Mouse (Mus musculus): ENCODE results near the gene Spesp1. TPM values are rescaled to one million over a fixed set of nuclear protein-coding genes. Genes with fewer than 3 reads are reported as not detected.

Gene Spesp1
- total RNA-seq (2021): not detected
- long read RNA-seq, experiment 1: 0 reads
- long read RNA-seq, experiment 2: 0 reads

- no peak for DNase-seq
- intact Hi-C loops (cut with DNase I): no loop called here
Measured at GRCm38 (mm10) chr9:62281991-62282390, at the start of gene Spesp1. Gene Spesp1, minus strand, starts transcription at chr9:62282208.

GRCm38 (mm10) chr9:62325965-62326364 lies 44.0 kb upstream of the Spesp1 start:
- DNase-seq: no peak
- intact Hi-C loops (cut with DNase I): no loop called here

GRCm38 (mm10) chr9:62323816-62324215 lies 41.8 kb upstream of the Spesp1 start:
- no peak for DNase-seq
- intact Hi-C loops (cut with DNase I): no loop called here

- no peak for DNase-seq
- intact Hi-C loops (cut with DNase I): no loop called here
Measured at GRCm38 (mm10) chr9:62318729-62319128, 36.7 kb upstream of the Spesp1 start.

GRCm38 (mm10) chr9:62315556-62315955 lies 33.5 kb upstream of the Spesp1 start:
- intact Hi-C loops (cut with DNase I): no loop called here
- no peak for DNase-seq

GRCm38 (mm10) chr9:62296891-62297290 lies 14.9 kb upstream of the Spesp1 start:
- intact Hi-C loops (cut with DNase I): loop anchor here (2.0 kb wide), 1 partner anchor 76 kb away; no protein-coding TSS in a partner anchor
- no peak for DNase-seq

GRCm38 (mm10) chr9:62295006-62295698 lies 13.1 kb upstream of the Spesp1 start:
- intact Hi-C loops (cut with DNase I): loop anchor here (2.0 kb wide), 3 partner anchors 46 to 176 kb away; partner anchors contain the start of gene Anp32a
- peak; percentile 79 to 86 for DNase-seq

GRCm38 (mm10) chr9:62287633-62288025 lies 5.6 kb upstream of the Spesp1 start:
- DNase-seq: peak in 1 of 2 experiments; percentile 18
- intact Hi-C loops (cut with DNase I): loop anchor here (1.0 to 5.0 kb wide), 3 partner anchors 181 to 490 kb away; no protein-coding TSS in a partner anchor

GRCm38 (mm10) chr9:62286967-62287632 lies 5.1 kb upstream of the Spesp1 start:
- DNase-seq: peak; percentile 76 to 87
- intact Hi-C loops (cut with DNase I): loop anchor here (1.0 to 5.0 kb wide), 2 partner anchors 269 to 490 kb away; no protein-coding TSS in a partner anchor

- DNase-seq: no peak
- intact Hi-C loops (cut with DNase I): no loop called here
Measured at GRCm38 (mm10) chr9:62284266-62284665, 2.3 kb upstream of the Spesp1 start.

GRCm38 (mm10) chr9:62276899-62277298 lies 5.1 kb downstream of the Spesp1 start:
- DNase-seq: no peak
- intact Hi-C loops (cut with DNase I): no loop called here

GRCm38 (mm10) chr9:62270775-62271399 lies 11.1 kb downstream of the Spesp1 start:
- intact Hi-C loops (cut with DNase I): no loop called here
- DNase-seq: no peak

- no peak for DNase-seq
- intact Hi-C loops (cut with DNase I): no loop called here
Measured at GRCm38 (mm10) chr9:62269161-62269560, 12.8 kb downstream of the Spesp1 start.

- no peak for DNase-seq
- intact Hi-C loops (cut with DNase I): no loop called here
Measured at GRCm38 (mm10) chr9:62265278-62265677, 16.7 kb downstream of the Spesp1 start.

GRCm38 (mm10) chr9:62263652-62264051 lies 18.4 kb downstream of the Spesp1 start:
- DNase-seq: no peak
- intact Hi-C loops (cut with DNase I): no loop called here

GRCm38 (mm10) chr9:62261406-62261805 lies 20.6 kb downstream of the Spesp1 start:
- no peak for DNase-seq
- intact Hi-C loops (cut with DNase I): no loop called here

- intact Hi-C loops (cut with DNase I): no loop called here
- no peak for DNase-seq
Measured at GRCm38 (mm10) chr9:62261006-62261405, 21.0 kb downstream of the Spesp1 start.

GRCm38 (mm10) chr9:62258005-62258404 lies 24.0 kb downstream of the Spesp1 start:
- intact Hi-C loops (cut with DNase I): no loop called here
- no peak for DNase-seq

GRCm38 (mm10) chr9:62255896-62256576 lies 26.0 kb downstream of the Spesp1 start:
- DNase-seq: no peak
- intact Hi-C loops (cut with DNase I): no loop called here

- intact Hi-C loops (cut with DNase I): no loop called here
- no peak for DNase-seq
Measured at GRCm38 (mm10) chr9:62253736-62254443, 28.1 kb downstream of the Spesp1 start.

Data from heart, postnatal 14 days (tissue).